Mouse (Mus musculus) lung, postnatal 14 days (tissue): Measurements from ENCODE around the gene Mlx.
"Not testable (repeated sequence)": the region's sequence is repeated elsewhere in the genome, so short reads cannot be mapped to it uniquely, and the experiment has no call there.

Experiments used
- DNase-seq: peaks from one replicate; pipeline ENCODE4 v3.0.0; 2021

The Mlx gene

GRCm38 (mm10) chr11:101109351-101109750, 22.3 kb downstream of the Mlx start:
- no peak for DNase-seq

DNA sequence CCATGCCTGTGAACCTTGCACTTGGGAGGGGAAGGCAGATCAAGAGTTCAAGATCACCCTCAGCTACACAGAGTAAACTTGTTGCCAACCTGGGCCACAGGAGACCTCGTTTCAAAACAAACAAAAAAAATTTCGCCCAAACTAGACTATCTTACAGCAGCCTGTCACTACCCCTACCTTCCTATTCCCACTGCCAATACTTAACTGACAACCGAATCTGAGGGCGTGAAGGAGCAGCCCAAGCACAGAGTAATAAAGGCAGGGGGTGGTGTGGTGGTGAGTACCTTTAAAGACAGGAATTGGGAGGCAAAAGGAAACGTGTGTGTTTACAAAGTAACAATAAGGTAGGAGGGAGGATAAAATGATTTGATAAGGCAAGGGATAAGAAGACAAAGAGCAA, 23.6 kb downstream of the Mlx start:
- no peak for DNase-seq

DNA sequence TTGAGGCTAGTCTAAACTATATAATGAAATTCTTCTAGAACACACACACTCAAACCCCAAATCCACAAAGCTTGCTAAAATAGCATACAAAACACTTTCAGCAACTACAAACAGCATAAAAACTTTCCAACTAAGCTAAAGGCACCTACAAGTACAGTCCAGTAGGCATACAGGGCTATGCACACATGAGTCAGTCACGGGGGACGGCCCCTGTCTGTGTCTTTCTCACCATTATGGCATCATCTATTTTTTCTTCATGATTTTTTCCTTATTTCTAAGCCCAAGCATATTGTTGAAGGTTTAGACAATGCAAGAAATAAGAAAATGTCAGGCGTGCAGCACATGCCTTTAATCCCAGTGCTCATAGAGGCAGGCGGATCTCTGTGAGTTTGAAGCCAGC, 24.1 kb downstream of the Mlx start:
- DNase-seq, result no peak

- no peak for DNase-seq
Measured at GRCm38 (mm10) chr11:101112186-101112585, 25.1 kb downstream of the Mlx start.

GRCm38 (mm10) chr11:101115564-101115963, 28.5 kb downstream of the Mlx start:
- no peak for DNase-seq

DNA sequence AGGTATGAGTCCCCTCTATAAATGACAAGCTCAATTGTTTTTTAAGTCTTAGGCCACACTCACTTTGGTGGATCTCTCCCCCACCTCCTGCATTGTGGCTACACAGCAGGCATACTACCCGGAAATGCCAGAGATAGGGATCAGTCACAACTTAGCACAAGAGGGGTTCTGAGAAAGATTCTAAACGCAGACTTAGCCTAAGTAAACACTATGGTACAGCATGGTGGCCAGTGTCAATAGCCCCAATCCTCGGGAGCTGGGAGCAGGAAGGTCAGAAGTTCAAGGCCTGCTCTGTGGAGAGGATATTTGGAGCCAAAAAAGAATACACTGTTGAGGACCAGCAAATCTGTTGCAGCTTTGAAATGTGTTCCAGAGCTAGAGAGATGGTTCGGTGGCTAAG, 31.0 kb downstream of the Mlx start:
- no peak for DNase-seq

- DNase-seq, result no peak
Measured at GRCm38 (mm10) chr11:101119131-101119760, 32.2 kb downstream of the Mlx start.

- peak; percentile 99 for DNase-seq
Measured at GRCm38 (mm10) chr11:101119761-101120544, 32.9 kb downstream of the Mlx start, which contains the start of the genes Retreg3 and Tubg1. Gene Retreg3, minus strand, starts transcription at chr11:101119893. Gene Tubg1, plus strand, starts transcription at chr11:101119938.

- no peak for DNase-seq
Measured at GRCm38 (mm10) chr11:101120545-101121188, 33.6 kb downstream of the Mlx start.

GRCm38 (mm10) chr11:101124494-101124893, 37.4 kb downstream of the Mlx start:
- not testable (repeated sequence) for DNase-seq

GRCm38 (mm10) chr11:101125008-101125407, 37.9 kb downstream of the Mlx start:
- not testable (repeated sequence) for DNase-seq

DNA sequence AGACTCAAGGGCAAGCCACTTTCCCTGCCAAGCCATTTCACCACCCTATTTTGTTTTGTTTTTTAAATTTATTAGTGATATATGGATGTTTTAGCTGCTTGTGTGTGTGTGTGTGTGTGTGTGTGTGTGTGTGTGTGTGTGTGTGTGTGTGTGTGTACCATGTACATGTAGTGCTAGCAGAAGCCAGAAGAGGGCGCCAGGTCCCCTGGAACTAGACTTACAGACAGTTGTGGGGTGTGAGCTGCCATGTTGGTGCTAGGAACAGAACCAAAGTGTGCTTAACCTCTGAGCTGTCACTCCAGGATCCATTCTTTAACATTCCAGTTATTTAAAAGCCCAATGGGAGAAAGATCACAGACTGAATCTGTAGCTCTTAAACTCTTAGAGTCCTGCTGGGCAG, 40.0 kb downstream of the Mlx start:
- DNase-seq, result no peak

- DNase-seq, result no peak
Measured at GRCm38 (mm10) chr11:101128996-101129577, 42.0 kb downstream of the Mlx start.

GRCm38 (mm10) chr11:101130056-101130756, 43.1 kb downstream of the Mlx start:
- DNase-seq, result no peak

GRCm38 (mm10) chr11:101131187-101131586, 44.1 kb downstream of the Mlx start:
- no peak for DNase-seq

GRCm38 (mm10) chr11:101131701-101132100, 44.6 kb downstream of the Mlx start:
- DNase-seq, result no peak

GRCm38 (mm10) chr11:101133037-101133436, 46.0 kb downstream of the Mlx start:
- DNase-seq, result no peak

DNA sequence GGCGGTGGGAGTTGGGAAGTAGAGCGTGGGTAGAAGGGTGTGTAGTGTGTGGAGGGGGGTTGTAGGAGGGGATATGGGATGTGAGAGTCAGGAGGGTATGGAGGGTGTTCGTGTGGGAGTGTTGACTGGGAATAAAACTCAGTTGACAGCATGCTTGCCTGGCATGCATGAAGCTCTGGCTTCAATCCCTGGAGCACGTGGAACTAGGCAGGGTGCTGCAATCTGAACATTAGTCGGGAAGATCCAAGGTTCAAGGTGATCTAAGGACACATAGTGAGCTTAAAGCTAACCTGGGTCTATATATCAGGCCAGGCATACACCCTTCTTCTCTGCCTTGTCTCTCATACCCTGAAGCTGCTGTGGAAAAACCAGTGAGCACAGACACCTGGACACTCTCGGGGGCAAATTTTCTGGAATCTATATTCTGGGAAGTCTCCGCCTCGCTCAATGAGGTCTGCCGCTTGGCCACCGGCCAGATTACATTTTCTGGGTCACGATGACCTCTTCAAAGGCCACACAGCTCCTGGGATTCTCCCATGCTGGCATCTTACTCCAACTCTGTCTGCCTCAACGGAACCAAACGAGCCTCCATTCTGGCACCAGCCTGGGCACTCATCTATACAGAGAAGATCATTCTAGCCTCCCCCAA, 47.3 kb downstream of the Mlx start:
- DNase-seq, result no peak

GRCm38 (mm10) chr11:101137000-101137399, 49.9 kb downstream of the Mlx start:
- no peak for DNase-seq

DNA sequence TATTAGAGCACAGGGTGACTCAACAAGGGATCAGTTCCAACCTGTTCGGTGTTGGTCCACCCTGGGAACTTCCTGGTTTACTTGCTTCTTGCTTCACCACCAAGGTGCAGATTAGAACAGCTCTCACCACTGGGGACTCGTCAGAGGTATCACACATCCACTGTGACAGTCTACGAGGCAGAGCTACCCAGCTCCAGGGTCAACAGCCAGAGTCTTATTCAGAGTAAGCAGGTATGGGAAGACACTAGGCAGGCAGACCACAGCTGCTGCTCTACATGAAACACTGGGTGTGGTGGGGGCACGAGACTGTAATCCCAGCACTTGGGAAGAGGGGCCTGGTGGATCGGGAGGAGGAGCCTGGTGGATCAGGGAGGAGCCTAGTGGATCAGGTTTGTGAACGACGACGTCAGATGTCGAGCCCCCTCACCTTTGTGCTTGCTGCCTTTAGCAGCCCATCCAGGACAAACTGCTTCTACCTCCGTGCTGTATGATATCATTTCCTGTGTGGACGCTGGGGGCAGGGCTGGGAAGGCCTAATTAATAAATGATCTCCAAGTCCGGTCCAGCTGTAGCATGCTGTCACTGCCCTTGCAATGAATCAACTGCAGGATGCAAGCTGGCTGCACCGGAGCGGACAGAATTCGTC, 51.6 kb downstream of the Mlx start:
- DNase-seq, result no peak

DNA sequence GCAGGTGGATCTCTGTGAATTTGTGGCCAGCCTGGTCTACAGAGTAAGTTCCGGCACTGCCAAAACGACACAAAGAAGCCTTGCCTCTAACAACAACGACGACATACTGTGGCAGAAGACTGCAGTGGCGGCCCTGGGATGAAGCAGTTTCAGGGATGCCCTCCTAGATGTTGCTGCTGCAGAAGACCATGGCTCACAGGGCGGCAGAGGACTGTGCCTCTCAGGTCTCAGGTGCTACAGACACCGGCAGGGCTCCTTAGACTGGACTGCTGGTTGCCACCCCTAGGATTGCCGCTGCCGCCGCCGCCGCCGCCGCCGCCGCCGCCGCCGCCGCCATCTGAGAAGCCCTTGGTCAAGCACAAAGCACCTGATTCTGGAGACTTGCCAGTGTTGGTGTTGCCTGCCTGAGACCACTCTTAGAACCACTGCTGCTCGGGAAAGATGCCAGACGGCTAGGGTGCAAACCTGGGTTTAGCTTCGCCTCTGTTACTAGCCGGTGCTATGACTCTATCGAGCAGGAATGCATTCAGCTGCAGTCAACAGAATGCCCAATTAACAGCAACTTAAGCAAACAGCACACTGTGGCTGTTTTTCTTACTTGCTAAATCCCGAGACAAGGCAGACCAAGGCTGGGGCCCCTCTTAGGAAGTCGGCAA, 53.2 kb downstream of the Mlx start:
- peak; percentile 49 for DNase-seq
